Mouse (Mus musculus) embryo, embryonic 9.5 days (tissue): ENCODE results near the gene Smg6.

Experiments
- DNase-seq: peaks from one replicate; pipeline ENCODE4 v3.0.0-alpha.2; 2017; ENCODE audit errors: extremely low spot score

Gene Smg6

GRCm38 (mm10) chr11:74925577-74926387, at the start of gene Smg6, which contains the start of gene Srr:
Gene Smg6 (plus strand): TSS chr11:74925823.
Gene Srr (minus strand): TSS chr11:74925948.
- peak; percentile 99 for DNase-seq

- DNase-seq: peak; percentile 57
Observed at GRCm38 (mm10) chr11:74876801-74877200, 48.8 kb upstream of the Smg6 start.

DNA sequence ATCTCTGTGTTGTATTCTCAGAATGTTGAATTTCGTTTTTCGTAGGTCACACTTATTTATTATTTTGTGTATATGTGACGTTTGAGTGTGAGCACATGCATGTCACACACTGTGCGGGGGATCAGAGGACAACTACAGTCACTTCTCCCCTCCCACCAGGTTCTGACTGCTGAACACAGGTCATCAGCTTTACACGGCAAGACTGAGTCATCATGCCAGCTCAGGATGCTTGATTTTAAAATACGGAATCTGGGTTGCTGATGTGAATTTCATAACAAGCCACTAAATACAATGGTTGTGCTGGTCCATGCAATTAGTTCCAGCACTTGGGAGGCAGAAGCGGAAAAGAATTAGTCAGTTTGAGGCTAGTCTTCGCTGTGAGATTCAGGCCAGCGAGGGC, 44.6 kb upstream of the Smg6 start:
- no peak for DNase-seq

DNA sequence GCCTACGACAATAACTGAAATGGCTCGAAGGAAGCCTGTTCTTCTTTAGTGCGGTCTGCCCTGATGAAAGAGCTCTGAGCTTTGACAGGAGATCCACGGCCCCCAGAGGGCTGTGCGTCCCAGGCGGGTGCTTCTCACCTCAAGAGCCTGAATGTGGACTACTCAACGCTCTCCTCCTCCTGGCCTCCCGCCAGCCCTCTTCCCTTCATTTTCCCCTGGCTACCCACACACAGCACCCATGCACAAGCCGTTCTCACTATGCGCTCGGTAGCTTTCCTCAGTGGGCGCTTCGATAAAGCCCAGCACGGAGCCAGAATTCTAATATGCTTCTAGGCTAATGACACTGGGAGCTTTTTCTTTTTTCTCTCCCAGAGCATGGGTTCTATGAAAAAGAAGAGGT, 43.6 kb upstream of the Smg6 start:
- DNase-seq: no peak

DNA sequence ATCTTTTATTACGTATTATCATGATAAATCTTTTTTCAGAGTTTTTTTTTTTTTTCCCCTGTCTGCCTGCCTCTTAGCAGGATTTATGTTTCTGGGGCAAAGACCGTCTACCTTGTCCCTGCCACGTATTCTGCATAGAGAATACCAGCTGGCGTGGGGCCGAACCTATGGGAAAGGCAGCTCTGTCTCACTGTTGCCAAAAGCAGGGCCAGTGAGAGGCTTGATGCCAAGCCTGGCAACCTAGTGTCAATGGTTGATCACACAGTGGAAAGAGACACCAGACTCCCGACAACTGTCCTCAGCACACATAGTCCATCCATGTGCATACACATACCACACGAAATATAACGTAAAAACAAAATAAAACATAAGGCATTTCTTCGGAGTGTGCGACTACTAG, 42.5 kb upstream of the Smg6 start:
- no peak for DNase-seq

DNA sequence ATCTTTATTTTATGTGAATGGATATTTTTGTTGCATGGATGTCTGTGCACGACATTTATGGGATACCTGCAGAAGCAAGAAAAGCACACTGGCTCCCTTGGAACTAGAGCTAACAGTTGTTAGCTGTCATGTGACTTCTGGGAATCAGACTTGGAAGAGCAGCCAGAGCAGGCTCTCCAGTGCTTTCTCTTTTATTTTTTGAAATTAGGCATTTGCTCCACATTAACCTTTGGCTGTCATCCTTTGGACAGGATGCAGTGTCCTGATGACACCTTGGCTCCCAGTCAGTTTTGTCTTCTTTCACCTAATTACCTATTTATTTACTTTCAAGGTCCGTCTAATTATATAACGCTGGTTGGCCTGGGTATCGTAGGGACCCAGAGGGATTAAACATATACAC, 31.0 kb upstream of the Smg6 start:
- DNase-seq: no peak

- DNase-seq: peak; percentile 71
Observed at GRCm38 (mm10) chr11:74895980-74896900, 29.4 kb upstream of the Smg6 start.

- peak; percentile 85 for DNase-seq
Observed at GRCm38 (mm10) chr11:74896901-74897677, 28.5 kb upstream of the Smg6 start, which contains the start of gene Sgsm2. Gene Sgsm2 (minus strand): TSS chr11:74897060.

DNA sequence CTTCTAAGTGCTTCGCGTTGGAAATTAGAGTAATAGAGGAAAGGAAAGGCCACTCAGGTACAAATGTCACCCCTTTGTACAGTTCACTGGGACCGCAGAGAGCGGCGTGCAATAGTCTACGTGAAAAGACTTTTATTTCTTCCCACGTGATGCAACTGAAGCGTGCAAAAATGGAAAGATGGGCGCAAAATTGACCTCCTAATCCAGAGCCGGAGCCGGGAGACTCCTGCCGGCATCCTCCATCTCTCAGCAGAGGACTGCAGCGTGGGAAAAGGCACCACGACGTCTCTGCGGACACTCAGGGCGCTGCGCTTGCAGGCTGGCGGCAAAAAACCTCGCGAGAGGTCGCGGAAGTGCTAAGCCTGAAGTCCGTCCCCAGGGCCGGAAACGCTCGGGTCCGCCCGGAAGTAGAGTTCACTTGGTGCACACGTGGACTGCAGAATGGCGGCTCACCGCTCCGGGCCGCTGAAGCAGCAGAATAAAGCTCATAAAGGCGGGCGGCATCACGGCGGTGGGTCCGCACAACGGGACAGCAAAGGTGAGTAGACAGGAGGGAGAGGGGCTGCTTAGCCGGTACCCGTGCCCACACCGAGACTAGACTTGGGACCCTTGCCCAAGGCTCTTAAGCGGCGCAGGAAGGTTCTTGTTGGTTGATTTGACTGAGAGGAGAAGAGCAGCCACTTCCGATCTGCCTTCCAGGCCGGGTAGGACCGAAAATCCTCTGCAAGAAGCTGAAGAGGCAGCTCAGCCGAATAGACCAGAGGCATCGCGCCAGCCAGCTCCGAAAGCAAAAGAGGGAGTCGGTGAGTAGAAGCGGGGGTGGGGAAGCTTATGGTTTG, 27.7 kb upstream of the Smg6 start, which contains the start of gene Tsr1:
Gene Tsr1 (plus strand): TSS at position 394 of the 839 bp plus-strand sequence.
- peak; percentile 88 for DNase-seq

- DNase-seq: no peak
Observed at GRCm38 (mm10) chr11:74898517-74898827, 27.2 kb upstream of the Smg6 start.

- no peak for DNase-seq
Observed at GRCm38 (mm10) chr11:74901555-74901954, 24.1 kb upstream of the Smg6 start.

DNA sequence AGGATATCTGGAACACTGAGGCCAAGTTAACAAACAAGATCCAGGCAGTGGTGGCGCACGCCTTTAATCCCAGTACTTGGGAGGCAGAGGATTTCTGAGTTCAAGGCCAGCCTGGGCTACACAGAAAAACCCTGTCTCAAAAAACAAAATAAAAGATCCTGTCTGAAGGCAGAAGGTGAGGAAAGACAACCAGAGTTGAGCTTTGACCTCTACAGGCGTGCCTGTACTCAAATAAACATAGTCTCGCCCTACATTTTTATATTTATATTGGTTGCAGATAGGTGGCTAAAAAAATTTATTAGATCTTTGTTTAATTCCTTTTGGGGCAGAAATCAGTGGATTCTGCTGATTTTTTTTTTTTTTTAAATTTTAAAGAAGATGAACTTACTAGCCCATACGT, 23.2 kb upstream of the Smg6 start:
- DNase-seq: no peak

GRCm38 (mm10) chr11:74907850-74908249, 17.8 kb upstream of the Smg6 start:
- no peak for DNase-seq

DNA sequence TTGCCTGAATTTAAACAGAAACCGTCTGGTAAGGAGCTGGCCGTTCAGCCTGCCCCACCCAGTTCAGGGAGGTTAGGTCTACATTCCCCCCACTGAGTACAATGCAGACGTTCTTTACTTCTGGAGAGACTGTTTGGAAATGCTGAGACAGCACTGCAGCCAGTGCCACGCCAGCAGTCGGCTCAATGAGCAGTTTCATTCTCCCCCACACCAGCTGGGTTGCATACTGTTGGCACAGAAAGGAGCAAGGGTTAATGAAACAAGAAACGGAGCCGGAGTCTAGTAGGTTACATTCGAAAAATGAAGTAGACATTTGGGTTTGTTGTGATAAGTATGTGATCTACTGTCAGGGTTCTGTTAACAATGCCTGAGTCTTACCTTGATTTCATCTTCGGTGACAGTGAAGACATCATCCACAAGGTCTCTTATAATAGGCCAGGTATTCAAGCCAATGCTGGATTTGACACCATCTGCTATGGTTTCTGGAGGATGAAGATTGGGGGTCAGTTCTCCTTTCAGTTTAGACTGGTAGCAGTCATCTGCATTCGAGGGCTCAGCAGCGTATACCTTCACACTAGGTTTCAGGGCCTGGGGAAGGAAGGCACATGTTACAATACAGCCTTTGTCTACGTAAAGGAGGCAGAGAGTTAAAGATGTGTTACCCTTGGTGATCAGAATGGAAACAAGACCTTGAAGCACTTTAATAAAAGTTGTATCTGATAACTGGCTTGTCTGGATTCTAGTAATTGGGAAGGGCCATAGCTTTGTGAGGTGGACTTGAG, 16.8 kb upstream of the Smg6 start:
- DNase-seq: no peak

GRCm38 (mm10) chr11:74909978-74910377, 15.6 kb upstream of the Smg6 start:
- no peak for DNase-seq

DNA sequence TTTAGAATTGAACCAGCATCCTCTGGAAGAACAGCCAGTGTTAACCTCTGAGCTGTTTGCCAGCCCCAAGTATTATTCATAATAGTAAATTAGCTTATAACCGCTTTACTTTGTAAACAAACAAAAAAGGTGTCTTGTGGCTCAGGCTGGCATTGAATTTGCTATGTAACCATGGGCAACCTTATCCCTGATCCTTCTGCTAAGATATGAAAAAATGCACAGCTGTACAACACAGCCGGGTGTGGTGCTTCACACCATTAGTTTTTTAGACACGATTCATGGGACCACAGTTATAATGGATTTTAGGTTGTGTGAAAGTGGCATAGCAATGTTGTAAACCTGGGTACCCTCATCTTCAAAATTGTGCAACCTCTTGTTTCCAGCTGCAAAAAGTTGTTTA, 13.1 kb upstream of the Smg6 start:
- no peak for DNase-seq

DNA sequence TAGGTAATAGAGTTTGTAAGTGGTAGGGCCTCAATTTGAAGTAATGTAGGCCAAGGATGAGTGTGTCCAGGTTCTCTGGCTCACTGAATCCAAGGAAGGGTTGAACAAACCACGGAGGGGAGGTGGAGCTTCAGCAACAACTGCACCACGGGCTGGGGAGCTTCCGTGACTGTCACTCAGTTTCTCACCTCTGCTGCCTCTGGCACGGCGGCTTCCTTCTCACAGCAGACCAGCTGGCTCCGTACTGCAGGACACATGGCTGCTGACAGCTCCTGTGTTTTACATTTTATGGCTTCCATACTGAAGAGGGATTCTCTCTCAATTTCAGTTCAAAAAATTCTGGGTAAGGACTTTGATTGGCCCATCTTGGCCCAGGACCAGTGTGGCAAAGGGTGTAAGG, 6.4 kb upstream of the Smg6 start:
- no peak for DNase-seq

GRCm38 (mm10) chr11:74924149-74924548, 1.5 kb upstream of the Smg6 start:
- no peak for DNase-seq

DNA sequence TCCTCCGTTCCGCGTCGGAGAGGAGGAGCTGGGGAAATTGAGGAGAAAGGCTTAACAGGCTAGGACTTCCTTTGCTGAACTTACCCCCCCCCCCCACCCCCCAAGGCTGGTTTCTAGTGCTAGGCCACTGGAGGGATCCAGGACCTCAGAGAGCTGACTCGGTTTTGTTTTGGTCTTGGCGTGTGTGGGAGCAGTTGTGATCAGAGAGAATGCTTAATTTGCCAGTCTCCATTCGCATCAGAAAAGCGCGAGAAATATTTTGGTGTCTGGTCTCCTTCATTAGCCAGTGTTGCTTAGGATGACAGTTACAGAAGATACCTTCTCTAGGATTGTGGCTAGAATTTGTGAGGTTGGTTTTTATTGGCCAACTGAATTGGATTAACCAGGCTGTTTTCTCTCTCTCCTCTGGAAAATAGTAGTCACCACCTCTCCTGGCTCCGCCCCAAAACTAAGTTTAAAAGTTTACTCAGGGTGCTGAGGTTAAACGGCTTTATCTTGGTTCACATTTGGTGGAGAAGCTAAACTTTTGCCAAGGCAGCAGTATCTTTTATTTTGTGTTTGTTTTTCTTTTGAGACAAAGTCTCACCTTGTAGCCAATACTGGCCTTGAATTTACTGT, 874 bp downstream of the Smg6 start:
- DNase-seq: no peak

- no peak for DNase-seq
Observed at GRCm38 (mm10) chr11:74927236-74927725, 1.7 kb downstream of the Smg6 start.
